Mouse (Mus musculus) retina, postnatal 1 day (tissue): ENCODE results near the gene Ddrgk1.
"Not testable (repeated sequence)": the region's sequence is repeated elsewhere in the genome, so short reads cannot be mapped to it uniquely, and the experiment has no call there.

ENCODE experiments used
- DNase-seq: peaks from one replicate; pipeline ENCODE4 v3.0.0-alpha.2; 2012

The Ddrgk1 gene

GRCm38 (mm10) chr2:130653303-130653702, 11.2 kb downstream of the Ddrgk1 start:
- no peak for DNase-seq

GRCm38 (mm10) chr2:130649028-130649427, 15.4 kb downstream of the Ddrgk1 start:
- not testable (repeated sequence) for DNase-seq

GRCm38 (mm10) chr2:130645198-130645597, 19.3 kb downstream of the Ddrgk1 start:
- DNase-seq, result no peak

- DNase-seq, result peak; percentile 94
Observed at GRCm38 (mm10) chr2:130642684-130643369, 21.6 kb downstream of the Ddrgk1 start, which contains the start of gene Lzts3. Gene Lzts3, minus strand, starts transcription at chr2:130642803.

GRCm38 (mm10) chr2:130642197-130642660, 22.2 kb downstream of the Ddrgk1 start:
- no peak for DNase-seq

- peak; percentile 24 for DNase-seq
Observed at GRCm38 (mm10) chr2:130641351-130642025, 23.0 kb downstream of the Ddrgk1 start.

- no peak for DNase-seq
Observed at GRCm38 (mm10) chr2:130639276-130639675, 25.2 kb downstream of the Ddrgk1 start.

GRCm38 (mm10) chr2:130638101-130638611, 26.3 kb downstream of the Ddrgk1 start:
- DNase-seq, result no peak

- peak; percentile 33 for DNase-seq
Observed at GRCm38 (mm10) chr2:130635847-130636246, 28.6 kb downstream of the Ddrgk1 start.

- peak; percentile 75 for DNase-seq
Observed at GRCm38 (mm10) chr2:130634739-130635411, 29.6 kb downstream of the Ddrgk1 start.

GRCm38 (mm10) chr2:130634006-130634738, 30.3 kb downstream of the Ddrgk1 start:
- peak; percentile 60 for DNase-seq

- peak; percentile 92 for DNase-seq
Observed at GRCm38 (mm10) chr2:130632887-130633675, 31.4 kb downstream of the Ddrgk1 start.

- DNase-seq, result peak; percentile 30
Observed at GRCm38 (mm10) chr2:130632416-130632815, 32.0 kb downstream of the Ddrgk1 start.

- DNase-seq, result peak; percentile 94
Observed at GRCm38 (mm10) chr2:130629839-130630203, 34.6 kb downstream of the Ddrgk1 start, which contains the start of the genes Fastkd5 and Ubox5. Gene Fastkd5, minus strand, starts transcription at chr2:130630027. Gene Ubox5, minus strand, starts transcription at chr2:130630038.

- DNase-seq, result no peak
Observed at GRCm38 (mm10) chr2:130629080-130629838, 35.2 kb downstream of the Ddrgk1 start.

GRCm38 (mm10) chr2:130628424-130628823, 36.0 kb downstream of the Ddrgk1 start:
- DNase-seq, result no peak

GRCm38 (mm10) chr2:130618972-130619371, 45.5 kb downstream of the Ddrgk1 start:
- DNase-seq, result no peak

- peak; percentile 53 for DNase-seq
Observed at GRCm38 (mm10) chr2:130613091-130613490, 51.4 kb downstream of the Ddrgk1 start.
